Mouse (Mus musculus) macrophage (primary cell): ENCODE results near the gene Dvl3. TPM values are rescaled to one million over a fixed set of nuclear protein-coding genes. Genes with fewer than 3 reads are reported as not detected.
"Not testable (repeated sequence)": the region's sequence is repeated elsewhere in the genome, so short reads cannot be mapped to it uniquely, and the experiment has no call there.

Experiments
- H3K27ac ChIP-seq: fragments of 350-480 bp; formaldehyde crosslinking; 2 replicates; pipeline ENCODE4 v1.9.0; 2021
- H3K36me3 ChIP-seq: fragments of 350-480 bp; formaldehyde crosslinking; 2 replicates; pipeline ENCODE4 v1.9.0; 2021; ENCODE audit errors: inconsistent target
- H3K4me3 ChIP-seq: fragments of 350-480 bp; formaldehyde crosslinking; 2 replicates; pipeline ENCODE4 v1.9.0; 2021; ENCODE audit errors: inconsistent target
- H3K79me2 ChIP-seq: fragments of 350-480 bp; formaldehyde crosslinking; 2 replicates; pipeline ENCODE4 v1.9.0; 2021; ENCODE audit errors: inconsistent target
- WGBS: methylation state at CpG from one replicate; pipeline ENCODE4 v1.1.7; 2026; ENCODE audit warnings: inconsistent platforms; ENCODE audit not compliant: missing documents; 5-methylcytosine and 5-hydroxymethylcytosine counted together
- polyA plus RNA-seq: library from polyadenylated mRNA; stranded (reverse); fragments of 250-400 nt; gene quantifications from 3 replicates; pipeline ENCODE4 v1.2.4, GENCODE M21; 2018; ENCODE audit warnings: inconsistent platforms

The Dvl3 gene
- polyA plus RNA-seq, 1 experiment from 2014 or later: 15.3 TPM

- Histone ChIP-seq H3K4me3 (no peak overlapping the region), H3K27ac (no peak overlapping the region), H3K36me3 (no peaks in the 10 kb centered on the region), H3K79me2 (no peaks in the 10 kb centered on the region)
- WGBS: 81% methylated on average over 3 of the region's 3 CpGs
Observed at GRCm38 (mm10) chr16:20486048-20486447, 30.7 kb upstream of the Dvl3 start.

- WGBS: 100% methylated on average over 1 of the region's 1 CpGs
- Histone ChIP-seq H3K79me2 (no peaks in the 10 kb centered on the region), H3K4me3 (no peak overlapping the region), H3K36me3 (no peaks in the 10 kb centered on the region), H3K27ac (no peak overlapping the region)
Observed at GRCm38 (mm10) chr16:20488151-20488550, 28.6 kb upstream of the Dvl3 start.

GRCm38 (mm10) chr16:20488751-20489150 is 28.0 kb upstream of the Dvl3 start:
- not testable (repeated sequence) for H3K4me3 ChIP-seq, H3K36me3 ChIP-seq, H3K79me2 ChIP-seq, H3K27ac ChIP-seq
- WGBS: 83% methylated on average over 7 of the region's 9 CpGs

- H3K36me3 ChIP-seq: no peaks in the 10 kb centered on the region
- H3K79me2 ChIP-seq: no peaks in the 10 kb centered on the region
- no peak overlapping the region for H3K4me3 ChIP-seq
- 92% methylated on average over 2 of the region's 2 CpGs for WGBS
- H3K27ac ChIP-seq: no peak overlapping the region
Observed at GRCm38 (mm10) chr16:20489233-20489632, 27.5 kb upstream of the Dvl3 start.

GRCm38 (mm10) chr16:20490581-20490980 is 26.2 kb upstream of the Dvl3 start:
- WGBS: 63% methylated on average over 2 of the region's 2 CpGs
- Histone ChIP-seq H3K36me3 (no peaks in the 10 kb centered on the region), H3K79me2 (no peaks in the 10 kb centered on the region), H3K27ac (no peak overlapping the region), H3K4me3 (no peak overlapping the region)

GRCm38 (mm10) chr16:20491301-20491700 is 25.5 kb upstream of the Dvl3 start:
- Histone ChIP-seq H3K36me3 (no peaks in the 10 kb centered on the region), H3K4me3 (no peak overlapping the region), H3K79me2 (no peaks in the 10 kb centered on the region), H3K27ac (no peak overlapping the region)
- WGBS: 93% methylated on average over 2 of the region's 2 CpGs

- H3K4me3 ChIP-seq: no peak overlapping the region
- no peak overlapping the region for H3K27ac ChIP-seq
- no peaks in the 10 kb centered on the region for H3K36me3 ChIP-seq
- no peaks in the 10 kb centered on the region for H3K79me2 ChIP-seq
- WGBS: 43% methylated on average over 2 of the region's 2 CpGs
Observed at GRCm38 (mm10) chr16:20493452-20493851, 23.3 kb upstream of the Dvl3 start.

- H3K4me3 ChIP-seq: peak overlapping the region; percentile 7; the same call in 1 of the 2 replicates
- H3K79me2 ChIP-seq: peaks cover 14% of the 10 kb centered on the region
Observed at GRCm38 (mm10) chr16:20496671-20497600, 19.8 kb upstream of the Dvl3 start.

GRCm38 (mm10) chr16:20497980-20498676 is 18.7 kb upstream of the Dvl3 start:
- Histone ChIP-seq H3K79me2 (peaks cover 14% of the 10 kb centered on the region), H3K27ac (0 out of 2 replicates have a peak overlapping the region, but pooled peaks have one; percentile 22), H3K4me3 (peak overlapping the region; percentile 91), H3K36me3 (peaks cover 21% of the 10 kb centered on the region)
- 32% methylated on average over 16 of the region's 16 CpGs for WGBS

More at GRCm38 (mm10) chr16:20496671-20497600, 19.8 kb upstream of the Dvl3 start:
- Histone ChIP-seq H3K27ac (no peak overlapping the region), H3K36me3 (peaks cover 9% of the 10 kb centered on the region)
- 33% methylated on average over 24 of the region's 25 CpGs for WGBS

GRCm38 (mm10) chr16:20498677-20499475 is 17.9 kb upstream of the Dvl3 start, which contains the start of gene Eif2b5:
Gene Eif2b5 (plus strand): TSS chr16:20498817.
- Histone ChIP-seq H3K4me3 (peak within 1 kb of the TSS; percentile 91), H3K79me2 (peaks cover 14% of the 10 kb centered on the region), H3K36me3 (peaks cover 28% of the 10 kb centered on the region), H3K27ac (peak within 1 kb of the TSS; percentile 27; the same call in 1 of the 2 replicates)
- WGBS: 1% methylated on average over 43 of the region's 49 CpGs

- Histone ChIP-seq H3K27ac (no peak overlapping the region), H3K4me3 (no peak overlapping the region), H3K36me3 (peaks cover 89% of the 10 kb centered on the region), H3K79me2 (no peaks in the 10 kb centered on the region)
- WGBS: 88% methylated on average over 8 of the region's 8 CpGs
Observed at GRCm38 (mm10) chr16:20506000-20506399, 10.8 kb upstream of the Dvl3 start.

- H3K4me3 ChIP-seq: no peak overlapping the region
- no peak overlapping the region for H3K27ac ChIP-seq
- WGBS: 94% methylated on average over 3 of the region's 3 CpGs
- no peaks in the 10 kb centered on the region for H3K79me2 ChIP-seq
- H3K36me3 ChIP-seq: peaks cover 55% of the 10 kb centered on the region
Observed at GRCm38 (mm10) chr16:20509349-20509748, 7.4 kb upstream of the Dvl3 start.

GRCm38 (mm10) chr16:20511277-20511847 is 5.4 kb upstream of the Dvl3 start:
- H3K27ac ChIP-seq: no peak overlapping the region
- H3K4me3 ChIP-seq: no peak overlapping the region
- WGBS: 90% methylated on average over 7 of the region's 7 CpGs
- H3K36me3 ChIP-seq: peaks cover 37% of the 10 kb centered on the region
- no peaks in the 10 kb centered on the region for H3K79me2 ChIP-seq

GRCm38 (mm10) chr16:20516032-20516431 is 750 bp upstream of the Dvl3 start:
- Histone ChIP-seq H3K27ac (peak overlapping the region; percentile 46; the same call in 1 of the 2 replicates), H3K79me2 (peaks cover 40% of the 10 kb centered on the region), H3K4me3 (peak overlapping the region; percentile 52), H3K36me3 (no peaks in the 10 kb centered on the region)
